Mouse (Mus musculus): ENCODE data around the gene Letmd1.
"Not testable (repeated sequence)": the region's sequence is repeated elsewhere in the genome, so short reads cannot be mapped to it uniquely, and the experiment has no call there.

Gene Letmd1

DNA sequence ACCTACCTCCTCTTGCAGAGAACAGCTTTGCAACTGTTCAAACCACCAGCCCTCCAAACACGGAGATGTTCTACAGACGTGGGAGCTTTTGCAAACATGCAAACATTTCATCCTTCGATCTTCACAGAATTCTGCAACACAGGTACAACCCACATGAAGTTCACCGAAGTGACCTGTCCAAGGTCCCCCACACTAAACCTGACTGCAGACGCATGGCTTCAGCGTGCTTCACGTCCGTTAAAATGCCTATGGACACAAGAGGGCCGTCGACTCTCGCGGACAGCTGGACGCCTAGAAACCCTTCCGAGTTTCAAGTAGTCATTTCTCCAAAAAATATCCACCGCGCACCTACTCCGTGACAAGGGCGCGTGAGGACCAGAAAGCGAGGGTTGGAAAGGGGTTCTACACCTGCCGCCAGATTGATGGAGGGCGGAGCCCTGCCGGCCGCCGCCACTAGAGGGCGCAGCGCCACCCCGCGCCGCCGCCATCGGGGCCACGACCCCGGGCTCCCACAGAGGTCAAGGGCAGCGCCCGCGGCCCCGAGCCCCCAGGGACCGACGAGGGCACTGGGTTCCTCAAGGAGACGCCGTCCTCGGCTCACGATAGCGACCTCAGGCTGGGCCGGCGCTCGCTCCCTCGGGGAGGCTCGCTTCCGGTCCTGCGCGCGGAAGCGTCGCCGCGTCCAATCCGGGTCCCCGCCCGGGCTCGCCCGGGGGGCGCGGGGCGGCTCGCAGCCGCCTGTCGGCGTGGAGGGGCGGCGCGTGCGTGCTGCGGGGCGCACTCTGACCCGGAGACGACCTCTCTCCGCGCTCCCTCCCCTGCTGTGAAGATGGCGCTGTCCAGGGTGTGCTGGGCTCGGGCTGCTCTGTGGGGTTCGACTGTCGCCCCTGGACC, at the start of gene Letmd1:
Letmd1 (plus strand) TSS at position 729 of the 894 bp plus-strand sequence.
- peak; percentile 89 for DNase-seq (ENCODE audit: low spot score)

DNA sequence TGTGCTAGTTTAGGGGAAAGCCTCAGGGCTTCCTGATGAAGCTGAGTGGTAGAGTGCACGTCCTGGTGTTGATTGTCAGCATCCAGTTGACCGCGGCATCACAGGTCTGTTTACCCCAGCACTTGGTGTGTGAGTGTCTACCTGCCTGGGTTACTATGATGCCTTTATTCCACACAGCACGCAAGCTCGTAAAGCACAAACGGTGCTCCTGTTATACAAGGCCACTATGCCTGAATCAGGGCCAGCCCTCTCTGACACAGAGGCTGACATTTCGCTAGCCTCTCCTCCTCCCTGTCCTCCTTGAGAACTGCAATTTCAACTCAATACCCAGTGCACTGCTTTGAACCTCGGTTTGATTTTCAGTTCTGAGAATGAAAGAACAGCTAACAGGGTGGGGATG, 49.5 kb upstream of the Letmd1 start:
- no peak for DNase-seq (ENCODE audit: low spot score)

DNA sequence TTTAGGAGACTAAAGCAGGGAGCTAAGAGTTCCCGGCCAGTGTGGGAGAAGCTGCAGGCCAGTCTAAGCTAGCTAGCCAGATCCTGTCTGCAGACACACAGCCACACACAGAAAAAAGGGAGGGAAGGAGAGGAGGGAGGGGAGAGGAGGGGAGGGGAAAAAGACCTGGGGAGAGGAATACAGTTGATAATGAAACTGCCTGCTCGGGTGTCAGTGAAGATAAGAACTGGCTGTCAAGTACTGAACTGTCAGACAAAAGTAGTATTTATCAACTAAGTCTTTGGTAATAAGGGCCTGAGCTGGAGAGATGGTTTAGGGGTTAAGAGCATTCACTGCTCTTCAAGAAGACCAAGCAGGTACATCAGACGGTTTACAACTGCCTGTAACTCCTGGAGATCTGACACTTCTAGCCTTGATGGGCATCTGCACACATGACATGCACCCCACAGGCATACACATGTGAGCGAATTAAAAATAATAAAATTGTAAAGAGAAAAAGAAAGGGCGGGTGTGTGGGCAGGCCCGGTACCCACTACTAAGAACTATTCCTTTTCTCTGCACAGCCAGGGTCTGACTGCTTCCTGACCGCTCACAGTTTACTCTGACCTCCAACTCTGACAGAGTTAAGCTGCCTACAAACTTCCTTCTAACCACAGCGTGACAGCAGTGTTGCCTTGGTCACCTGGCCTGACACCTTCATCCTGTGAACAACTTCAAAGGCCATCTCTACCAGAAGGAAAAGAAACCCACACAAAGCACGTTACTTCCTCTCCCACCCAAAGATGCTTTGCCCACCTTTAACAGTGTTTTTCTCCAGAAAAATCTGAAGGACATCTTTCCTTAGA, 48.7 kb upstream of the Letmd1 start:
- DNase-seq (ENCODE audit: low spot score) = no peak

DNA sequence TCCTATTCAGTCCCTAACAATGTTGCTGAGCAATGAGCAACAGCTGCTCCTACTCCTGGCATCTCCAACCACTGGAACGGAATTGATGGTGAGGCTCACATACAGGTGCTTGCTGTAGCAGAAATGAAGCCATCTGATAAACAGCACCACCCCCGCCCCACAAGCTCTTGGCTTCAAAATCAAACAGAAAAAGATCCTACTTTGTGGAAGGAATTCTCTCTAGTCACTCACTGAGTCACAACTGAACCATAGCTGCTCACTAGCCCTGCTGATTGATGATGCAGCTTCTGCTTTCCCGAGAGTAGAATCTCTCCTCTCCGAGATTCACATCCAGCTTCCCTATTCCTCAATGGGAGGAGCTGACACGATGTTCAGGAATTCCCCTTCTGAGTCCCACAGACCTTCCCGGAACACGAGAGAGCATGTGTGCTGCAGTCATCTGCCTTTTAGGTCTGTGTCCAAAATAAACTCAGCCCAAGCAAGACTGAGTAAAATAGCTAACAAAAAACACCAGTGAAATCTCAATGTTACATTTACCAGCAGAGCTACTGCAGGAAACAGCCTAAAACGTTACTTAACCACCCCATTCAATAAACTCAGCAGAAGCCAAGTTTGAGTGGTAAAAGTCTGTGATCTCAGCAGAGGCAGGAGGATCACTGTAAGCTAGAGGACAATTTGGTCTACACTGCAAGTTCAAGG, 47.6 kb upstream of the Letmd1 start:
- DNase-seq (ENCODE audit: low spot score) = no peak

DNA sequence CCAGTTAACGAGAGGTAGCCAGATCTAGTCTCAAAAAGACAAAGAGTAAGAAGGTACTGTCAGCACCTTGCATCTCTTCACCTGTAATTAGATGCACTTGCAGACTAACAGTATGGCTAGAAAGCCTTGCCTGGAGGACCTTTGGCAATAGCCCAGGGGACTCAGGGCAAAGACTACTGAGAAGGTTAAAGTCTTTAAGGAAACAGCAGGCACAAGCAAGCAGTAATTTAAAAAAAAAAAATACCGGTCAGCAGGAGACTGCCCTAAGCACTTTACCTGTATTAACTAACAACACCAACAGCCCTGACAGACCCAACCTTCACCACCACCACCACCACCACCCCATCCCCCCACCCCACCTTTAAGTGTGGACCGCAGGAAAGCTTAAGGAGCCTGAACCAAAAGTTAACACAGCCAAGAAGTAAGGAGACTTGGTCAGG, 47.0 kb upstream of the Letmd1 start, which contains the start of gene Gm5475:
Gm5475 (plus strand) TSS at position 390 of the 440 bp plus-strand sequence.
- not testable (repeated sequence) for DNase-seq (ENCODE audit: low spot score)

DNA sequence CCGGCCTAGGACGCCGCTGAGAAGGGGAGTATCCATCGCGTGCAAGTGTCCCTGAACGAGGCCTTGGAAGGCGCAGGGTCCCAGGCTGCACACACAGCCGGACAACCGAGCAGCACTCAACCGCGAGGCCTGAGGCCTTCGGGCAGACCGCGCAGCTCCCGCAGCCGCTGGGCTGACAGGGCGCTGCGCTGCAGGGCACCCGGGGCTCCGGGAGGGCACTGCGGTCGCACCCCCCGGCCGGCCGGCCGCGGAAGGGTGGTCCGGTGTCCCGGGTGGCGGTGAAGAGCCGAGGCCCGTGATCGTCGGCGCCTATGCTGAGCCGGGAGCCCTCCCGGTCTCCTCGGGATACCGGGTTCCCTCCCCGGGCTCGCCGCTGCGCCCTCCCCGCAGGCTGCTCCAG, 46.3 kb upstream of the Letmd1 start:
- no peak for DNase-seq (ENCODE audit: low spot score)

DNA sequence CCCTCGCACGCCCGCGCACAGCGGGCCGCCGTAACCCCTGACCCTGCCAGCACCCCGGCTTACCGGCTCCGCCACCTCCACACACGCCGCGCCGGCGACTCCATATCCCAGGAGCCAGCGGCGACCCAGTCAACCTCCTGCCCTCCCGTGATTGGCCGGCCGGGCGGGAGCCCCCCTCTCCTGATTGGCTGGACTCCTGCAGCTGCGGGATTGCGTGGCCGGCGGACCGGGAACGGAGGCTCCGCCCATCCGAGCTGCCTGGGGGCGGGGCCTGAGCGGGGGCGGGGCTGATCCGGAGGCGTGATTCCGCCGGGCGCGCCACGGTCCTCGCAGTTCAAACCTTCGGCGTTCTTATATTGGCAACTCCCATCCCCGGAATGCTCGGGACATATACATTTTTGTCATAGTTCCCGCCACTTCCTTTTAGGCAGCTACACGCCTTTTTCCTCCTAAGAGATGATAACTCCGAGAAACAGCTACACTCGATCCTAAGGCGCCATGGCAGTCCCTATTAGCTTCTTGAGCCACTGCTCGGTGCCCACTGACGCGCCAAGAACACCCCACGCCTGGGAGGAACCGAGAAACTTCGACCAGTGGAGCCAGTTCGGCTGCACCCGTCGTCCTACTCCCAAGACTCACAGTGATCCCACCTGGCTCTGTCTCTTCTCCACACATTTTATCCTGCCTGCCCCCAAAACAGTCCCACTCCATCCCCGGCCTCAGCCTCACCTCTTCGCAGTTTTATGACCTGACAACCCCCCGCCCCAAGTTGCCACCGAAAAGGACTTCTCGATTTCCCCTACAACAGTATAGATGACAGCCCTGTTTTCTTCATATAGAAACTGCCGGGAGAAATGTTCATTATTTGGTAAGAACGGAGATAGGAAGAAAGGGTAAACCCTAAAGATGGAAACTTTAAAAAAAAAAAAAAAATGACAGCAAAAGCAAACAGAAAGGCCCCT, 45.6 kb upstream of the Letmd1 start:
- peak; percentile 98 for DNase-seq (ENCODE audit: low spot score)

DNA sequence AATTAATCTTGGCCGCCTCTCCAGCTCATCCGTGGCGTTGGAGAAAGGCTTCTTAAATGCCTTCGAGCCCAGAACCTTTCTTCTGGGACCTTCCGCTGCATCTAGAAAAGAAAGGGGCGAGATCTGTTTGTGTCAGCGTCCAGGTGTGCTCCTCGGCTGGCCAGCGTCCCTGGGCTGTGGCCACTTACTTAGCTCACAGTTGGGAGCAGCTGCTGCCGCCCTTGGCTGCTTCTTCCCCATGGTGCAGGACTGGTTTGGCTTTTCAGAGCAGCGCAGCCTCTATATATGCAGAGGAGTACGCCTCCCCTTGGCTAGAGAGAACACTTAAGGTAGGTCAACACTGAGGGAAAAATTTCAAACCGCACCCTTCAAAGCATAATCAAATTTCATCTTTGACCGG, 44.9 kb upstream of the Letmd1 start:
- DNase-seq (ENCODE audit: low spot score) = no peak

DNA sequence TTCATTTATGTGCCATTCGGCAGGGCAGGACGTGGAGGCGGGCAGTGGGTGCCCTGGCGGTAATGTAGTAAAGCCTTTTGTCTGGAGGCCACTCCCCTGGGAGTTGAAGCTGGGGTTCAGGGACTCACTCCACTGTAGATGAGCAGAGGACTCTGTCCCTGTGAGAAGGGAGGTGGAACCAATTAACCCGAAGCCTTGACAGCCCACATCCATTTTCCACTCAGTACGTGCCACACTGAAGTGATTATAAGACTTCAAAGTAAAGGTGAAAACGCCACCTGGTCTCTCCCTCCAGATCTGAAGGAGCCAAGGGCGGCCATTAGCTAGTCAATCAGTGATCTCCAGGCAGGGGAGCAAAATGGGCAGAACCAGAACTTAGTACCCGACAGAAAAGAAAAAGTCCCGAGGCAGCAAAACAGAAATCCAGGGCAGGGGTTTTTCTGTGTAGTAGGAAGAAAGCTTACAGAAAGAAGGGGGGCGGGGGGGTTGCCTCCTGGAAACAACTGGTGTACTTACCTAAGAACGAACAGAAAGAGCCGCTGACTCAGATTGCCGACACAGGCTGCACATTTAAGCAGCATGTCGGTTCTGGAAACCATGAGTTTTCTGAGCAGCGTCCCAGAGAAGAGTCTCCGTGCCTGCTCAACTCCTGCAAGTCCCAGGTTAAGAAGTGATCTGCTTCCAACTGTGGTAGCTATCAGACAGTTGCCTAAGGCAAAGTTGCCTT, 44.3 kb upstream of the Letmd1 start, which contains the start of gene Slc11a2:
Slc11a2 (minus strand) TSS at position 677 of the 727 bp plus-strand sequence.
- DNase-seq (ENCODE audit: low spot score) = no peak

DNA sequence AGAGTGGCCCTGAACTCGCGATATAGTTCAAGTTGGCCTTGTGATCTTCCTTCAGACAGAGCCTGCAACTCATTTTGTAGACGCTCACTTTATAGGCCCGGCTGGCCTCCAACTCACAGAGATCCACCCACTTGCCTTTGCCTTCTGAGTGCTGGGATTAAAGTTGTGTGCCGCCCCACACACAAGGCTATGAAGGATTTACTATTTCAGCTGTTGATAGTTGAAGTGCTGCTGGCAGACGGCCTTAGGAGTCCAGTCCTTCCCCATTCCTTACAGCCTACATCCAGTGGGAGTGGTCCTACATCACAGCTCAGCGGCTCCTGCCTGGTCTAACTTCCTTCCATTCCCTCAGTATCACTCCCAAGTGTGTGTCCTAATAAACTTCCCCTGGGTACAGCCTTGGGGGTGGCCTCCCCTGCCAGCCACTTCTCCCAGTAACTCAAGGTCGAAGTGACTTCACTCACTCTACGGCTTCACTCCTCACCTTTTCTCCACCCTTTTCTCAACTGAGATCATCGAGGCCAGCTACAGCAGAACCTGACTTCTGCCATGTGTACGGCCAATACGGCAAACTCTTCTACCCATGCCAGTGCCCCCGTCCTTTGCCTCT, 40.4 kb upstream of the Letmd1 start:
- DNase-seq (ENCODE audit: low spot score) = peak; percentile 71

DNA sequence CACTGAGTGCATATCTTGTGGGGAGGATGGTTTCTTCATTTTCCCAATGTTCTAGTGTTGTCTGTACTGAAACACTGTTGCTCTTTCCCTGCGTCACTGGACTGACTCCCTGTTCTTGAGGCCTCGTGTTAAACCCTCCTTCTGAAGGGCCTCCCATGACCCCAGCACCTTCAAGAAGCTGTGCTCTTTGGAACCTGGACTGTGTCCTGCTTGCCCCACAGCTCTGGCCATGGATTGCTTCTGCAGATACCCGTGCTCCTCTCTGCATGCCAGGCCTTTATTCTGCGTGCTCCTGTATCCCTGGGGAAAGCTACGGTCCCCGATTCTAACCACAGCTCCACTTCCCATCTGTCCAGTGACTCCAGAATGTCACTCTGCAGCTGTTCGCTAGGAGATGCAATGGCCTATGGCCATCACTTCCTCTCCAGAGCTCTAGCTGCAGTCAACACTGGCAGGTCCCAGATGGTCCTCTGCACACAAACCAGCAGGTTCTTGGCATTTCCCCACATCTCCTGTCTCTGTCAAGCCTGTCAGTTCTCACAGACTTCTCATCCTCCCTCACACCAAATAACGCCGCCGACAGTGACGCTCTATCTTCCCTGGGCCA, 38.8 kb upstream of the Letmd1 start:
- DNase-seq (ENCODE audit: low spot score) = peak; percentile 73

DNA sequence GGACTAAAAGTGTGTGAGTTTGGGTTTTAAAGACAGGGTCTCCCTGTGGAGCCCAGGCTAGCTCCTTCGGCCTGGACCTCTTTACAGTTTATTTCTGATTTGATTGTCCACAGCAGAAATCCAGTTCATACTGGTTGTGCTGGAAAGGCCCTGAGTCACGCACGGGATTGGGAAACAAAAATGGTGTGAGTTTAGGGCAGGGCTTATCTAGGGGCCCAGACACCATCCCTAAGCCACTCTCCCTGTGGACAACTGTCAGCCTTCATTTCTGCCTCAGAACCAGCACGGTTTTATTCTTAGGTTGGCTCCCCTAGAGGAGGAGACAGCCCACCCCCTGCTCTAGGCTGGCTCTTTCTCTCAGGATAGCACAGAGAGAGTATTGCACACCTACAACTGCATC, 35.6 kb upstream of the Letmd1 start:
- DNase-seq (ENCODE audit: low spot score) = no peak

DNA sequence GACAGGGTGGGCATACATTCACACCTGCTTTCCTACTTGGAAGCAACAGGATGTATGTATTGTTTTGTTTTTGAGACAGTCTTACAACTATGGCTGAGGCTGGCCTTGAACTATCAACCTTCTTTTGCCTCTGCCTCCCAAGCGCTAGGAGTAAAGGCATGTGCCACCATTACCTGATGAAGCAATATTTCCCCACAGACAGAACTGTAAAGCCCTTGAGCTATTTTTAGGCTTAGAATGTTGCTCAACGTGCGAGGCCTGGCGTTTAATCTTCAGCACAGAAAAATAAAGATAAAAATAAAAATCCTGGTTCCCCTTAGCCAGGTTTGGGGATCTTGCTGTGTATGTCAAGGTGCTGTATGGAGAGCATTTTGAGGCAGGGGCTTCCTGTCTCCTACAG, 32.7 kb upstream of the Letmd1 start:
- no peak for DNase-seq (ENCODE audit: low spot score)

DNA sequence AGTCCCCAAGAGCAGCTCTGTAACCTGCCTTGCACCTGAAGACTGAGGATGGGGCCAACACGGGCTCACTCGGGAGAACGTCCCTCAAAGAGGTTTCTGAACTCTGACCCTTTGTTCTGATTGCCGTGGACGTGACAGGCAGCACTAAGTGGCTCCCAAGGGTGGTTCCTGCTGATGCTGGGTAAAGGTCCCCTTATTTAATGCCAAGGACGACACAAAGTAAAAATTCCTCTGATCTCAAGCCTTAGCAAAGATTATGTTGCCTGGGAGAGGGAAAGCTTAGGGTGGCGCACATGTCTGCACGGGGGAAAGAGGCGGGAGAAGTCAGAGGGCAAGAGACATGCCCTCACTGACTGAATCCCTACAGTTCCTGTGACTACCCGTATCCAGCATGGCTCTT, 32.3 kb upstream of the Letmd1 start:
- DNase-seq (ENCODE audit: low spot score) = no peak

DNA sequence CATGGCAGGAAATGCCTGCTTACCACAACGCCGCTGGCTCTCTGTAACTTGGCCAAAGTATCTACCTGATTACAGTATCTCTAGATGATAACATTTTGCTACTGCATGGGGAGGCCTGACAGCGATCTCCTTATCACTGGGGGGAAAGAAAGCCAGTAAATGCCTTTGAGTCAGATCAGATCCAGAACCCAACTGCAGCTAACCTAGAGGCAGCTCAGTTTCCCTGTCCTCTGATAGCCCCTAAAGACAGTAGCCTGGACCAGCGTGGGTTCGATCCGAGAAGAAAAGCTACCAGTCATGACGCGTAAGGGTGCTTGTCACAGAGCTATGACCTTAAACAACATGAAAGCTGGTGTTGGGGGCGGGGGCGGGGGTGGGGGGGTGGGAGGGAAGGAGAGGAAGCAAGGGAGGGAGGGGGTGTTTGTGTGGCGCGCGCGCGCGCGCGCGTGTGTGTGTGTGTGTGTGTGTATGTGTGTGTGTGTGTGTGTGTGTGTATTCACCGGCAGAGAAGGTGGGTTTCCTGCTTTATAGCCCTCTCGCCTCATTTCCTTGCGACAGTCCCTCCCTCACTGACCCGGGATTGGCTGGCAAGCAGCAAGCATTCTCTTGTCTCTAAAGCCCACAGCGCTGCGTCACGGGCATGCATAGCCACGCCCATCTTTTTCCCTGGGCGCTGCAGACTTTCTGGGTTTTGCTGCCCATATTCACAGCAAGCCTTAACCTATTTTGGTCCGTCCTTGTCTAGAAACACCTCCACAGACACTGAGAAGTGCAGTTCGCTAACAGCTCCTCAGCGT, 25.5 kb upstream of the Letmd1 start:
- DNase-seq (ENCODE audit: low spot score) = peak; percentile 84

DNA sequence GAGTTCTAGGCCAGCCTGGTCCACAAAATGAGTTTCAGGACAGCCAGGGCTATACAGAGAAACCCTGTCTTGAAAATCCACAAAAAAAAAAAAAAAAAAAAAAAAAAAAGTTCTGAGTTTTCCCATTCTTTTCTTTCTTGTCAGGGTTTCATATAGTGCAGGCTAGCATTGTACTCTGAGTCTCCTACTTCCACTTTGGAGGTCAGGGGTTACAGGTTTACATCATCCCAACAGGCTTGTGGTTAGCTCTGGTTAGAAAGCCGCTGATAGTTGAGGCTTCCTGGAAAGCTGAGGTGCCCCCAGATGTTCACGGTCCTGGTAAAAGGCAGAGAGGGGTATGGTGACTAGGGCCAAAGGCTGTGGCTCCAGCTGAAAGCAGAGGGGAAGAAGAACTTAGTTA, 21.9 kb upstream of the Letmd1 start:
- no peak for DNase-seq (ENCODE audit: low spot score)

DNA sequence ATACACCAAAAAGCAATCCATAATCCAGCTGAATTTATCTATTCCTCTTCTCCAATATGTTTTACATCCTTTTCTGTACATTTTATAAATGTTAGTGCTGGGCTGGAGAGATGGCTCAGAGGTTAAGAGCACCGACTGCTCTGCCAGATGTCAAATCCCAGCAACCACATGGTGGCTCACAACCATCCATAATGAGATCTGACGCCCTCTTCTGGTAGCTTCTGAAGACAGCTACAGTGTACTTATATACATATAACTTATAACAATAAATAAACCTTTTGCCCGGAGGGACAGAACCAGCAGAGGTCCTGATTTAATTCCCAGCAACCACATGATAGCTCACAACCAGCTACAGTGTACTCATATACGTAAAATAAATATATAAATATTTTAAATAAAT, 20.3 kb upstream of the Letmd1 start:
- DNase-seq (ENCODE audit: low spot score) = no peak

DNA sequence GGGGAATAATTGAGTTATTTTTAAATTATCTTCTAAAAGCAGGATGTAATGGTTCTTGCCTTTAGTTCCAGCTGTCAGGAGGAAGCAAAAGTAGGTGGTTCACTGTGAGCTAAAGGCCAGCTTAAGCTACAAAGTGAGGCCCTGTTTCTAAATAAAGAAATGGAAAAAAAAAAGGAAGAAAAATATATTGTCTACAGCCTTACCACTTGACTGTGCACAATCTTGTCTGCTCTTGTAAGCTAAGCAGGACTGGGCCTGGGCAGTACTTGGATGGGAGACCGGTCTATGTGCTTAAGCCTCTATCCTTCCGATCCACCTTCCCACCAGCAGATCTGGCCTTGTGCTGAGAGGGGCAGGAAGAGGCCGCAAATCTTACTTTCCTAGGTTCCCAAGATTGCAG, 19.3 kb upstream of the Letmd1 start:
- no peak for DNase-seq (ENCODE audit: low spot score)

DNA sequence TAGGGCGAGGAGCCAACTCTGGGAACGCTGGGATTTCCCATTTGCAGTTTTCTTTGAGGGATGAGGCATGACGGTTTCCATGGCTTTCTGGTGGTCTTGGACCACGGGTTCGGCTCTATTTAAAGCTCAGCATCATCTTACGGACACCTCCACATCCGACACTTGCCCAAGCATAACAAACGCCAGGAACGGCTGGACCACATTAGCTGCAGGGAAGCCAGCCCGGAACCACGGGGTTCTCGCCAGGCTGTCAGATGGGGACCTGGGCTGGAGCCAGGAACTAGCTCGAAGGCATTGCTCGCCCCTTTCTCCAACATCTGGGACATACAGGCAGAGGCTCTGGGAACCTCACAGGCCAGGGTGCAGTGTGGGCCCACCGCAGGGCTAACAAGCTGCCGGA, 17.6 kb upstream of the Letmd1 start:
- no peak for DNase-seq (ENCODE audit: low spot score)
